In genomic region chr2:168508469-168509198, GRCm38 (mm10) we compare ENCODE assay signal across 35 mouse cellular contexts.
"Had no signal": no experiment of that assay in that cellular context is flagged by ENCODE, and none has a peak within 500 bp of the region (broad histone marks: within the 10 kb centered on the region; RNA-seq: fewer than 3 reads in every experiment).

No protein-coding gene starts in this region.

- H3K9me3 ChIP-seq: heart, embryonic 10.5 days; heart, embryonic 15.5 days; hindbrain, embryonic 12.5 days; hindbrain, embryonic 13.5 days; hindbrain, embryonic 15.5 days; kidney, embryonic 15.5 days had no signal

- H3K27ac ChIP-seq: heart, embryonic 10.5 days; heart, embryonic 13.5 days; heart, embryonic 15.5 days; hindbrain, embryonic 10.5 days; hindbrain, embryonic 12.5 days; hindbrain, embryonic 13.5 days; hindbrain, embryonic 14.5 days; hindbrain, embryonic 15.5 days; hindbrain, postnatal 0 days; intestine, embryonic 15.5 days; kidney, embryonic 15.5 days; kidney, postnatal 0 days; layer of hippocampus, adult 2 months had no signal

- H3K4me1 ChIP-seq: heart, embryonic 10.5 days; heart, embryonic 12.5 days; heart, embryonic 13.5 days; heart, embryonic 15.5 days; hindbrain, embryonic 12.5 days; hindbrain, embryonic 15.5 days; intestine, embryonic 15.5 days; kidney, embryonic 15.5 days had no signal

- H3K9ac ChIP-seq: heart, embryonic 12.5 days; heart, embryonic 13.5 days; heart, embryonic 15.5 days; hindbrain, embryonic 12.5 days; hindbrain, embryonic 13.5 days; hindbrain, embryonic 14.5 days; hindbrain, embryonic 15.5 days; intestine, embryonic 15.5 days; kidney, embryonic 15.5 days had no signal

- H3K4me3 ChIP-seq: heart, embryonic 10.5 days; heart, embryonic 12.5 days; heart, embryonic 13.5 days; heart, embryonic 15.5 days; hindbrain, embryonic 10.5 days; hindbrain, embryonic 12.5 days; hindbrain, embryonic 13.5 days; hindbrain, embryonic 15.5 days; intestine, embryonic 15.5 days; kidney, embryonic 15.5 days; layer of hippocampus, adult 2 months had no signal

- H3K36me3 ChIP-seq: heart, embryonic 10.5 days; hindbrain, embryonic 10.5 days; hindbrain, embryonic 12.5 days; hindbrain, embryonic 13.5 days; hindbrain, embryonic 15.5 days; intestine, embryonic 15.5 days; kidney, embryonic 15.5 days had no signal

- H3K27me3 ChIP-seq: heart, embryonic 15.5 days; hindbrain, embryonic 12.5 days; hindbrain, embryonic 13.5 days; hindbrain, embryonic 15.5 days; intestine, embryonic 15.5 days; kidney, embryonic 15.5 days had no signal

- ATAC-seq: hindbrain, embryonic 16.5 days; hindbrain, postnatal 0 days; inflammation-experienced regulatory T-cells, adult 6 months; intestine, embryonic 15.5 days; intestine, embryonic 16.5 days; intestine, postnatal 0 days had no signal

- H3K4me2 ChIP-seq: heart, embryonic 11.5 days; heart, embryonic 12.5 days; heart, embryonic 13.5 days; heart, embryonic 15.5 days; hindbrain, embryonic 12.5 days; hindbrain, embryonic 13.5 days; hindbrain, embryonic 14.5 days; hindbrain, embryonic 15.5 days; intestine, embryonic 15.5 days; kidney, embryonic 15.5 days had no signal

- DNase-seq: heart, postnatal 10 days; heart, postnatal 14 days; heart, postnatal 36 days; heart, postnatal 4 days; kidney, adult 11 months; kidney, adult 18-20 months; kidney, adult 2 months; kidney, adult 8-10 months; kidney, adult 9 months; kidney, postnatal 10 days; kidney, postnatal 14 days; kidney, postnatal 25 days; kidney, postnatal 36 days; kidney, postnatal 4 days; layer of hippocampus, adult 9-11 months; layer of hippocampus, postnatal 36 days had no signal
